10 mouse cellular contexts compared by ENCODE assay signal in genomic region chr11:79713678-79714077, GRCm38 (mm10).
A peak's percentile ranks its signal among the peaks of the same experiment; 100 is the strongest.
DNase-seq lines count a peak whose midpoint lies in the region; ATAC-seq and TF ChIP-seq lines count a peak whose summit lies in the region.
"Had no signal": no experiment of that assay in that cellular context is flagged by ENCODE, and none has a peak within 500 bp of the region (broad histone marks: within the 10 kb centered on the region; RNA-seq: fewer than 3 reads in every experiment).

No protein-coding gene starts in this region.

- peaks cover 54% of the 10 kb centered on the region for H3K4me1 ChIP-seq in limb, embryonic 13.5 days
- H3K4me1 ChIP-seq in limb, embryonic 10.5 days = peaks cover 39% of the 10 kb centered on the region
- H3K4me1 ChIP-seq in kidney, postnatal 0 days (replicated peaks; ENCODE audit: insufficient read depth, low read length) = peaks cover 43% of the 10 kb centered on the region
- H3K4me1 ChIP-seq in midbrain, postnatal 0 days (ENCODE audit: insufficient read depth, low read length) = peaks cover 4% of the 10 kb centered on the region; the same call in 1 of the 2 replicates

- peak overlapping the region; percentile 96 for H3K4me2 ChIP-seq in limb, embryonic 13.5 days (replicated peaks)
- H3K4me2 ChIP-seq in kidney, postnatal 0 days (ENCODE audit: low read length) = peak overlapping the region; percentile 100; the same call in 1 of the 2 replicates
- H3K4me2 ChIP-seq in midbrain, postnatal 0 days (ENCODE audit: low read depth, low read length, poor library complexity, severe bottlenecking) = no peak overlapping the region

- H3K79me2 ChIP-seq in C2C12 (ENCODE audit: control insufficient read depth, insufficient read depth) = peaks cover 81% of the 10 kb centered on the region

- no peak overlapping the region; the same call in 1 of the 2 replicates for H3K9ac ChIP-seq in limb, embryonic 13.5 days
- no peak overlapping the region for H3K9ac ChIP-seq in kidney, postnatal 0 days (ENCODE audit: low read depth, low read length)
- H3K9ac ChIP-seq in midbrain, postnatal 0 days (replicated peaks; ENCODE audit: low read length, poor library complexity, severe bottlenecking) = no peak overlapping the region
- H3K9ac ChIP-seq: heart, embryonic 15.5 days had no signal

- no peaks in the 10 kb centered on the region for H3K36me3 ChIP-seq in limb, embryonic 13.5 days
- H3K36me3 ChIP-seq in limb, embryonic 10.5 days = no peaks in the 10 kb centered on the region
- H3K36me3 ChIP-seq in C2C12 (ENCODE audit: control insufficient read depth, insufficient read depth) = peaks cover 47% of the 10 kb centered on the region
- H3K36me3 ChIP-seq in kidney, postnatal 0 days (ENCODE audit: insufficient read depth, low read length) = no peaks in the 10 kb centered on the region
- H3K36me3 ChIP-seq in midbrain, postnatal 0 days (ENCODE audit: insufficient read depth, low read length) = no peaks in the 10 kb centered on the region
- H3K36me3 ChIP-seq: heart, embryonic 15.5 days had no signal

- no peak overlapping the region for H3K27ac ChIP-seq in limb, embryonic 13.5 days
- H3K27ac ChIP-seq in limb, embryonic 10.5 days = no peak overlapping the region
- H3K27ac ChIP-seq in kidney, postnatal 0 days = peak overlapping the region; percentile 25; the same call in 1 of the 2 replicates
- no peak overlapping the region for H3K27ac ChIP-seq in midbrain, postnatal 0 days (ENCODE audit: low read depth, low read length)
- H3K27ac ChIP-seq: heart, embryonic 15.5 days had no signal

- H3K27me3 ChIP-seq in limb, embryonic 13.5 days = peaks cover 52% of the 10 kb centered on the region
- H3K27me3 ChIP-seq in limb, embryonic 10.5 days (ENCODE audit: low read depth, poor library complexity, severe bottlenecking) = peaks cover 61% of the 10 kb centered on the region
- H3K27me3 ChIP-seq in C2C12 (ENCODE audit: control insufficient read depth, insufficient read depth, insufficient read length) = no peaks in the 10 kb centered on the region
- H3K27me3 ChIP-seq in kidney, postnatal 0 days (ENCODE audit: insufficient read depth, low read length) = no peaks in the 10 kb centered on the region
- peaks cover 17% of the 10 kb centered on the region for H3K27me3 ChIP-seq in midbrain, postnatal 0 days (ENCODE audit: insufficient read depth, low read length)

- no peaks in the 10 kb centered on the region for H3K9me3 ChIP-seq in limb, embryonic 13.5 days
- no peaks in the 10 kb centered on the region for H3K9me3 ChIP-seq in limb, embryonic 10.5 days (replicated peaks)
- H3K9me3 ChIP-seq in kidney, postnatal 0 days (replicated peaks; ENCODE audit: low read length) = no peaks in the 10 kb centered on the region
- H3K9me3 ChIP-seq in midbrain, postnatal 0 days (ENCODE audit: low read length) = no peaks in the 10 kb centered on the region
- H3K9me3 ChIP-seq: heart, embryonic 15.5 days had no signal

- intact Hi-C loops in heart, postnatal 14 days (cut with DNase I) = loop anchor here (1.0 kb wide), 1 partner anchor 24 kb away; no protein-coding TSS in a partner anchor

- no peak for ATAC-seq in limb, embryonic 13.5 days (ENCODE audit: low FRiP score, low read depth)
- no peak for ATAC-seq in kidney, postnatal 0 days (replicated peaks; ENCODE audit: low FRiP score, low read depth)
- ATAC-seq in midbrain, postnatal 0 days (ENCODE audit: low FRiP score) = no peak

- DNase-seq in adrenal gland, adult 2 months = peak; percentile 37
- no peak for DNase-seq in adrenal gland, postnatal 10 days
- no peak for DNase-seq in limb, embryonic 10.5 days (ENCODE audit: low spot score)
- DNase-seq in kidney, postnatal 0 days (ENCODE audit: low spot score) = no peak
- DNase-seq in heart, postnatal 14 days = no peak
- DNase-seq in midbrain, postnatal 0 days (ENCODE audit: low spot score) = no peak
- DNase-seq: cerebellum, adult 11 months had no signal

- peak overlapping the region; percentile 34 for H3ac ChIP-seq in C2C12 (ENCODE audit: control insufficient read depth, insufficient read length, low read depth)

- H3K4me3 ChIP-seq in limb, embryonic 13.5 days = no peak overlapping the region
- H3K4me3 ChIP-seq in limb, embryonic 10.5 days = no peak overlapping the region
- H3K4me3 ChIP-seq in C2C12 (ENCODE audit: insufficient read depth, poor library complexity, severe bottlenecking) = peak overlapping the region; percentile 97
- H3K4me3 ChIP-seq in kidney, postnatal 0 days (replicated peaks; ENCODE audit: low read depth, low read length) = no peak overlapping the region
- no peak overlapping the region for H3K4me3 ChIP-seq in midbrain, postnatal 0 days (ENCODE audit: low read depth, low read length)
- H3K4me3 ChIP-seq: heart, embryonic 15.5 days had no signal

- WGBS in limb, embryonic 13.5 days = 60% methylated on average over 4 of the region's 4 CpGs
- WGBS in limb, embryonic 10.5 days = 69% methylated on average over 4 of the region's 4 CpGs
- WGBS in kidney, postnatal 0 days = 35% methylated on average over 4 of the region's 4 CpGs
- 55% methylated on average over 4 of the region's 4 CpGs for WGBS in midbrain, postnatal 0 days

- H3K79me3 ChIP-seq in C2C12 (ENCODE audit: low read depth) = peaks cover 75% of the 10 kb centered on the region

- no peak for TF ChIP-seq CTCF in C2C12 (IDR thresholded peaks at IDR 0.05; ENCODE audit: control insufficient read depth, insufficient read depth, insufficient read length)
- no peak for TF ChIP-seq CTCF in kidney, postnatal 0 days (IDR thresholded peaks at IDR 0.05; ENCODE audit: low read depth)
- TF ChIP-seq CTCF in midbrain, postnatal 0 days (IDR thresholded peaks at IDR 0.05) = no peak

TF ChIP-seq in C2C12, 6 proteins besides CTCF, POLR2A, EP300 and RAD21:
- TF ChIP-seq USF1 (IDR thresholded peaks at IDR 0.05; ENCODE audit: low read depth) (no peak), FOSL1 (IDR thresholded peaks at IDR 0.05; ENCODE audit: insufficient read depth, low read length, poor library complexity, severe bottlenecking) (no peak), MAX (IDR thresholded peaks at IDR 0.05) (no peak), MYOG (IDR thresholded peaks at IDR 0.05; ENCODE audit: control insufficient read depth, extremely low read depth, insufficient read length) (no peak), CEBPB (IDR thresholded peaks at IDR 0.05; ENCODE audit: low read depth) (no peak), MYOD1 (IDR thresholded peaks at IDR 0.05; ENCODE audit: control insufficient read depth, insufficient read length, low read depth) (no peak)
